Mouse (Mus musculus) gastrocnemius, adult 18-20 months (tissue): ENCODE measurements around the gene Fuz. TPM values are rescaled to one million over a fixed set of nuclear protein-coding genes. Genes with fewer than 3 reads are reported as not detected.

Experiments
- DNase-seq: peaks from one replicate; pipeline ENCODE4 v3.0.0; 2021; ENCODE audit warnings: low spot score
- microRNA-seq: library from miRNA; unstranded; fragments of <30 nt; microRNA quantifications from one replicate; pipeline ENCODE4 v1.2.0, GENCODE M21; 2021
- total RNA-seq, 2 experiments: library from RNA; stranded (reverse); gene quantifications; 2 replicates each; pipeline ENCODE4 v1.2.3; 2021

Fuz gene
- total RNA-seq, 2 experiments from 2014 or later, result 16.6 to 17.6 TPM

DNA sequence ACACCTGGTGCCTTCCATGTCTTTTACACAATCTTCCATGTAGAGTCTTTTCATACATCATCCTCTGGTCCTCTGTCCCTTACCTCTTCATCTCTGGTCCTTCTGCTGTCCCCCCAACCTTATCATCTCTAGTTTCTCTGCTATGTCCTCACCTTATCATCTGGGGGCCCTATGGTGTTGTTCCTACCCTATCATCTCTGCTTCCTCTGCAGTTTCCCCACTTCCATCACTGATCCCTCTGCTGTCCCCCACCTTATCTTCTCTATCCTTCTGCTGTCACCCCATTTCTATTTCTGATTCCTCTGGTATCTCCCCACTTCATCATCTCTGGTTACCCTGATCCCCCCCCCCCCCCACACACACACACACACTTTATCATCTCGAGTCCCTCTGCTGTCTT lies 32.7 kb downstream of the Fuz start:
- DNase-seq, result no peak

DNA sequence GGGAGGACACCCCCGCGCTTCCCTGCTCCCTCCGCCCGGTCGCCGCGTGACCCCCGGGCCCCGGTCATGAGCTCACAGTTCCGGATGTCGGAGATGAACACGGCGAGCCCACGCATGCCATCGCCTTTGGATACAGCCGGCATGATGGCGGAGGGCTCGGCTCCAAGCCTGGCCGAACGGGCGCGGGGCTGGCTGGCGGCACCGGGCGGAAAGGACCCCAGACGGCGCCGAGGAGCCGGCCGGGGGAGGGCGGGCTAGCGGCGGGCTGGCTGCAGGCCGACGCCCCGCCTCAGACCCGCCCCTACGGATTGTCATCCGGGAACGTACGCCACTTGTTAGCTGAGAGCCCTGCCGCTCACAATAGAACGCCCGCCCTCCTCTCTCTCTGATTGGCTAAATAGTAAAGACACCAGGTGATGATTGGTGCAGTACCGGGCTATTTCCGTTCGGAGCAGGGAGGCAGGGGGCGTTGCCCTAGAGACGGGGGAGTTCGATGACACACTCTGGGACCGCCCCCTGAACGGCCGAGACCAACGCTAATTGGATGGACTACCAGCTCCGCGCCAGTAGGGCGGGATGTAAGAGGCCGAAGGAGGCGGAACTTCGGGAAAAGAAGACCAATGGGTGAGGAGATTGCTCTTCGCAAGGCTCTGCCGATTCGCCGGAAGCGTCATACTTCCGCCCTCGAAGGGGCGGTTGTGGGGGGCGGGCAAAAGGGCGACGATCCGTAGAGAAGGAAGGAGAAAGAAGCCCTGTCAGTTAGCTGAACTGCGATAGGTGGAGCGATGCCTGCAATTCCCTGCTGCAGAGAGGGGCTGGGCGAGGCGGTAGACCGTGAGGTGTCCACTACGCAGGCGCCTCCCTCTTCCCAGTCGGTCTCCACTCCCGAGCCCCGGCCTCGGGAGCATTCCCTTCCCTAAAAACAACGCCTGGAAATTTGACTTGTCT lies 33.6 kb downstream of the Fuz start, which contains the start of gene Ap2a1:
TSS of gene Ap2a1 (minus strand) at position 293 of the 948 bp plus-strand sequence.
- DNase-seq, result peak; percentile 100

DNA sequence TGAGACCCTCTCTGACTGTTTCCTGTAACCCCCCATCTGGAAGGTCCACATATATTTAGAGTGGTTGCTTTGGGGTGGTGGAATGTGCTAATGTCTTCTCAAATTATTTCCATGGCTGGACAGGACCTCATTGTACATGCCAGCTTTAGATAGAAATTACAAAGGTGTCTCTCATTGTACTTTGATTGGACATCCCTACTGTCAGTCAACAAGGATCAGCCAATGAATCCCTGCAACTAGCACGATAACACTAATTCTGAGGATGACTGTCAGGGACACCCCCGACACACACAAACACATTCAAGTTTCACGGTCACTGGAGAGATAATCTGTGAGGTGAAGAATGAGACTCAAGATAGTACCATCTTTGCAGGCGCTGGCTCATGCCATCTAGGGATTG lies 42.8 kb downstream of the Fuz start:
- DNase-seq, result no peak

DNA sequence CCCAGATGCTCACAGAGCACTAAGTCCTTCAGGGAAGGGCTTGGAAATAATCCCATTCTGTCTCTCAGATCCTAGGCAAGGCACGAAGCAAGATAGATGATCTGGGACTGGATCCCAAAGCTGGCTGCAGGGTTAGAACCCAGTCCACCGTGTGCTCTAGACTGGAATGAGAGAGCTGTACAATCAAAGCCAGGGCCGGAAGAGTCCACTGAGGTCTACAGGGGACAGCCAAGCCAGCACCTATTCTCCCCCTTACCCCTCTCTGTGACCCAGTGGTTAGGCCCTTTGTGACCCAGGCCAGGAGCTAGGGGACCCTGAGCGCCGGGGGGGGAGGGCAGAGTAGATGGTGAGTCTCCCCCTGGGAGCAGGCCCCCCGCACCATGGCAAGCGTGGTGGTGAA lies 47.0 kb downstream of the Fuz start, which contains the start of gene Tsks:
TSS of gene Tsks (plus strand) at position 301 of the 400 bp plus-strand sequence.
- no peak for DNase-seq

DNA sequence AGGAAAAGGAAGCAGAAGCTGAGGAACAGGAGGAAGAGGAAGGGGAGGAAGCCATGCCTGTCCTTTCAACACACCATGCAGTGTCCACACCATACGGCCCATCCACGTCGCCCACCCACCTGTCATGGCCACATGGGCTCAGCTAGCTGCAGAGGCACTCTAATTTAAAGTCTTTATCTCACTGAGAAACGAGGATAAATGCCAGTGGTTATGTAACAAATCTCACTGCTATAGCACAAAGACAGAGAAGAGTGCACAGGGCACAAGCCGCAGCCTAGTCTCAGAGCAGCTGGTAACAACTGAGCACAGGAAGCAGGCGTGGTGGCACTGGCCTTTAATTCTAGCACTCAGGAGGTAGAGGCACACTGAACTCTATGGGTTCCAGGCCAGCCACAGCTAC lies 54.0 kb downstream of the Fuz start:
- DNase-seq, result no peak

DNA sequence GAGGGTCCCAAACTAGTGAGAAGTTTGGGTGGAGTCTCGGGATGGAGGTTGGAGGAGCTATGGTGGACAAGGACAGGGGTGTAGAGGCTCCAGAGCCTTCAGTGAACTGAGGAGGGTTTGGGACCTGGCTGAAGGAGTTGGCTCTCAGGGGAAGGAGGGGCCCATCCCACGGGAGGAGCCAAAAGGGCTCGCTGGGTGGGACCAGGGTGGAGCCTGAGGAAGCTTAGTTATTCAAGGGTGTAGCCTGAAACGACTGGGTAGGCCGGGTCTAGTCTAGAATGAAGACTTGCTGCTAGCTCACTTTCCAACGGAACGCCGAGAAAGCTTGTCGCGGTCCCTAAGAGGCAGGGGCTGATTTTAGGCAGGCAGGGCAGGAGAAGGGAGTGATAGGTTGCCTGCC lies 56.1 kb downstream of the Fuz start:
- DNase-seq, result peak; percentile 76

Small RNAs within 50 kb of the gene (microRNA-seq; reads per million reads assigned to microRNA genes)
- not detected for gene Mir707

Other genes with a start within 250 kb of the Fuz start
- 10 to 100 TPM; 43.2 to 45.2 TPM for gene Myh14, start 225.2 kb upstream of the Fuz start, total RNA-seq
- gene Izumo2, start 187.3 kb upstream of the Fuz start, total RNA-seq, result not detected
- gene Vrk3, start 147.7 kb upstream of the Fuz start, total RNA-seq, result 10 to 100 TPM; 19.5 to 19.8 TPM
- not detected for gene Zfp473, start 145.0 kb upstream of the Fuz start, total RNA-seq
- gene Nup62, start 80.0 kb upstream of the Fuz start, total RNA-seq, result 10 to 100 TPM; 20.1 to 25.2 TPM
- 1 to 10 TPM; 2.3 to 3.5 TPM for gene Il4i1, start 79.7 kb upstream of the Fuz start, total RNA-seq
- gene Atf5, start 79.4 kb upstream of the Fuz start, total RNA-seq, result 10 to 100 TPM; 62.4 to 99.0 TPM
- gene Akt1s1, start 47.1 kb upstream of the Fuz start, total RNA-seq, result 100 to 1,000 TPM; 130 to 144 TPM
- 10 to 100 TPM; 46.8 to 61.0 TPM for gene Tbc1d17, start 47.0 kb upstream of the Fuz start, total RNA-seq
- 10 to 100 TPM; 19.2 to 20.2 TPM for gene Pnkp, start 38.9 kb upstream of the Fuz start, total RNA-seq
- gene Ptov1, start 26.3 kb upstream of the Fuz start, total RNA-seq, result 100 to 1,000 TPM; 143 to 148 TPM
- 10 to 100 TPM; 60.5 to 62.8 TPM for gene Med25, start 3.4 kb upstream of the Fuz start, total RNA-seq
- 10 to 100 TPM; 59.8 to 64.4 TPM for gene Ap2a1, start 33.4 kb downstream of the Fuz start, total RNA-seq
- gene Tsks, start 47.1 kb downstream of the Fuz start, total RNA-seq, result not detected
- 1 to 10 TPM in 1 of 2 experiments, under 1 TPM in 1; 0.64 to 1.4 TPM for gene Cpt1c, start 78.8 kb downstream of the Fuz start, total RNA-seq
- gene Prmt1, start 90.5 kb downstream of the Fuz start, total RNA-seq, result 100 to 1,000 TPM; 119 to 139 TPM
- 10 to 100 TPM; 15.0 to 19.1 TPM for gene Irf3, start 101.6 kb downstream of the Fuz start, total RNA-seq
- gene Bcl2l12, start 102.6 kb downstream of the Fuz start, total RNA-seq, result 1 to 10 TPM; 8.4 to 8.5 TPM
- gene Scaf1, start 120.3 kb downstream of the Fuz start, total RNA-seq, result 10 to 100 TPM; 41.3 to 46.2 TPM
- 10 to 100 TPM; 20.8 to 26.8 TPM for gene Rras, start 121.9 kb downstream of the Fuz start, total RNA-seq
- 10 to 100 TPM; 13.1 to 16.0 TPM for gene Prr12, start 156.8 kb downstream of the Fuz start, total RNA-seq
- gene Nosip, start 166.3 kb downstream of the Fuz start, total RNA-seq, result 10 to 100 TPM; 27.9 to 28.3 TPM
- 10 to 100 TPM; 10.2 to 10.4 TPM for gene Prrg2, start 166.6 kb downstream of the Fuz start, total RNA-seq
- gene Rcn3, start 196.1 kb downstream of the Fuz start, total RNA-seq, result 10 to 100 TPM in 1 of 2 experiments, 1 to 10 TPM in 1; 8.0 to 12.5 TPM
- 10 to 100 TPM; 27.4 to 29.1 TPM for gene Fcgrt, start 207.8 kb downstream of the Fuz start, total RNA-seq
- 100 to 1,000 TPM; 490 to 529 TPM for gene Rps11, start 228.4 kb downstream of the Fuz start, total RNA-seq
- gene Rpl13a, start 232.7 kb downstream of the Fuz start, total RNA-seq, result 100 to 1,000 TPM; 643 to 706 TPM
- gene Gm45713, start 240.2 kb downstream of the Fuz start, total RNA-seq, result 1 to 10 TPM in 1 of 2 experiments, not detected in 1; 1.2 TPM
- 1 to 10 TPM; 1.8 to 3.0 TPM for gene Flt3l, start 240.4 kb downstream of the Fuz start, total RNA-seq